Mouse (Mus musculus) midbrain, embryonic 14.5 days (tissue): ENCODE measurements around the gene Tifa. TPM values are rescaled to one million over a fixed set of nuclear protein-coding genes. Genes with fewer than 3 reads are reported as not detected.

ENCODE experiments used
- ATAC-seq: fragments of 200-750 bp; cut with Nextera tagmentation; 2 replicates; pipeline ENCODE4 v1.8.0; 2017; ENCODE audit warnings: moderate number of reproducible peaks, moderate library complexity; ENCODE audit not compliant: low FRiP score, low TSS enrichment
- DNase-seq: peaks from one replicate; pipeline ENCODE4 v3.0.0-alpha.2; 2015
- H3K27ac ChIP-seq: fragments of 300-500 bp; sonication (generic); replicated peaks from 2 replicates; pipeline ENCODE4 v1.5.1; 2014; ENCODE audit warnings: mild to moderate bottlenecking, low read depth, low read length, moderate library complexity
- H3K27me3 ChIP-seq: fragments of 300-500 bp; sonication (generic); 2 replicates; pipeline ENCODE4 v1.6.1; 2014; ENCODE audit warnings: low read length, control low read depth, mixed read lengths; ENCODE audit not compliant: control insufficient read depth, insufficient read depth
- H3K36me3 ChIP-seq: fragments of 300-500 bp; sonication (generic); 2 replicates; pipeline ENCODE4 v1.6.1; 2014; ENCODE audit warnings: low read length, control low read depth; ENCODE audit not compliant: control insufficient read depth, insufficient read depth
- H3K4me1 ChIP-seq: fragments of 300-500 bp; sonication (generic); 2 replicates; pipeline ENCODE4 v1.6.1; 2014; ENCODE audit warnings: mild to moderate bottlenecking, antibody characterized with exemption, low read length, control low read depth; ENCODE audit not compliant: control insufficient read depth, insufficient read depth
- H3K4me2 ChIP-seq: fragments of 300-500 bp; sonication (generic); 2 replicates; pipeline ENCODE4 v1.6.1; 2014; ENCODE audit warnings: mild to moderate bottlenecking, low read length, moderate library complexity
- H3K4me3 ChIP-seq: fragments of 300-500 bp; sonication (generic); replicated peaks from 2 replicates; pipeline ENCODE4 v1.5.1; 2014; ENCODE audit warnings: low read depth, low read length
- H3K9ac ChIP-seq: fragments of 300-500 bp; sonication (generic); replicated peaks from 2 replicates; pipeline ENCODE4 v1.6.1; 2014; ENCODE audit warnings: mild to moderate bottlenecking, low read length, moderate library complexity
- H3K9me3 ChIP-seq: fragments of 300-500 bp; sonication (generic); 2 replicates; pipeline ENCODE4 v1.6.1; 2016; ENCODE audit warnings: low read length, control low read depth, mixed read lengths; ENCODE audit not compliant: control insufficient read depth
- WGBS: fragments of 180-500 bp; shearing (Covaris S2); extraction: QIAGEN DNeasy Blood & Tissue Kit; methylation state at CpG from one replicate; pipeline ENCODE4 v1.1.7; 2014; 5-methylcytosine and 5-hydroxymethylcytosine counted together
- polyA plus RNA-seq: library from polyadenylated mRNA; unstranded; fragments of >200 nt; fragmentation: Nextera tagmentation; extraction: Ambion mirVana; gene quantifications from 2 replicates; pipeline ENCODE4 v1.2.1, GENCODE M21; 2014

Gene Tifa
- polyA plus RNA-seq, 1 experiment from 2014 or later, result 4.7 TPM

DNA sequence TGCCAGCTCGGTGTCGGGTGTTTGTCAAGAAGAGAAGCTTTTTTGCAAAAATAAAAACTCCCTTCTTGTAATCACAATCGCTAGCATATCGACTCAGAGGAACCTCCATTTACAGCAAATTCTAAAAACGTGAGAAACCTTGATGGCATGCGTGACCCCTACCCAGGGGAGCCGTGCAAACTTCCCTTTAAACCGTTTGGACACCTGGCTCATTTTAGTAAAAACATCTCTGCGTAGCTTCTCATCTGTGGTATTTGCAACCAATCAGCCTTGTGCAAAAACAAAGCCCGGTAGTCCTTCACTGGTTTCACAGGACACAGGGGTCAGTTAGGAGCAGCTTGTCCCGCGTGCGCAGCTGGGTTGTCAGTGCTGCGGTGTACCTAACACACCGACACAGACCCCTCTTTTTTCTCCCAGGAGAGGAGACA is 1.5 kb downstream of the Tifa start:
- peaks cover 16% of the 10 kb centered on the region for H3K4me1 ChIP-seq
- no peaks in the 10 kb centered on the region for H3K9me3 ChIP-seq
- ATAC-seq, result no peak
- peaks cover 44% of the 10 kb centered on the region for H3K27me3 ChIP-seq
- H3K27ac ChIP-seq, result no peak overlapping the region
- peak overlapping the region; percentile 32; the same call in 1 of the 2 replicates for H3K9ac ChIP-seq
- WGBS, result 3% methylated on average over 15 of the region's 15 CpGs
- H3K4me3 ChIP-seq, result peak overlapping the region; percentile 48
- H3K4me2 ChIP-seq, result peak overlapping the region; percentile 97
- H3K36me3 ChIP-seq, result no peaks in the 10 kb centered on the region
- peak; percentile 19 for DNase-seq

GRCm38 (mm10) chr3:127791595-127792561 is 2.3 kb downstream of the Tifa start:
- Histone ChIP-seq H3K36me3 (no peaks in the 10 kb centered on the region), H3K4me3 (no peak overlapping the region), H3K4me1 (peaks cover 16% of the 10 kb centered on the region), H3K4me2 (peak overlapping the region; percentile 97), H3K9ac (no peak overlapping the region), H3K9me3 (no peaks in the 10 kb centered on the region), H3K27ac (no peak overlapping the region), H3K27me3 (peaks cover 41% of the 10 kb centered on the region)
- DNase-seq (no peak), ATAC-seq (no peak)
- WGBS, result 67% methylated on average over 4 of the region's 4 CpGs

DNA sequence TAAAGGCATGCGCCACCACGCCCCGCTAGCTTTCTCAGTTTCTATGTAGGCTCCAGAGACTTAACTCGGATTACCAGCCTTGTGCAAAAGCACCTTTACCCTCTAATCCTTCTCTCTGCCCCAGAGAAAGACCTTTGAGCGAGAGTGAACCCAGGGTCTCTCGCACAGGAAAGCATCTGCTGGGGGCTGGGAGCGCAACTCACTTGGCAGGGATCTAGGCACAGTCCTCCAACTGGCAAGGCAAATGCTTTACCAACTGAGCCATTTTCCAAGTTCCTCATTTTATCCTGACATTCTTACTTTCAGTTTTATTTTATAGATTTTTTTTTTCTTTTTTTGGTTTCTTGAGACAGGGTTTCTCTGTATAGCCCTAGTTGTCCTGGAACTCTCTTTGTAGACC is 3.4 kb downstream of the Tifa start:
- Histone ChIP-seq H3K9me3 (no peaks in the 10 kb centered on the region), H3K4me1 (peaks cover 16% of the 10 kb centered on the region), H3K4me2 (no peak overlapping the region), H3K9ac (no peak overlapping the region), H3K27ac (no peak overlapping the region), H3K36me3 (no peaks in the 10 kb centered on the region), H3K27me3 (peaks cover 37% of the 10 kb centered on the region), H3K4me3 (no peak overlapping the region)
- DNase-seq (no peak), ATAC-seq (no peak)
- 72% methylated on average over 7 of the region's 7 CpGs for WGBS

DNA sequence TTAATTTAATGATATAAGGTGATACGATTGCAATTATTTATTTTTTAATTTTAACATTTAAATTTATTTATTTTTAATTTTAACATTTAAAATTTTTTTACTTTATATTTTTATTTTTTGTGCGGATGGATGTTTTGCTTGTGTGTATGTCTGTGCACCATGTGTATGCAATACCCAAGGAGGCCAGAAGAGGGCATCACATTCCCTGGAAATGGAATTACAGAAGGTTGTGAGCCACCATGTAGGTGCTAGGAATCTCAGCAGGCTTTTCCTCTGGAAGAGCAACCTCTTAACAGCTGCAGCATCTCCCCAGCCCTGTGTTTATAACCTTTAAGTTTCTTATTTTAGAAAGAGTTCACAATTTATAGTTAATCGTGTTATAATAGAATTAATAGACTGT is 6.2 kb downstream of the Tifa start:
- ATAC-seq, result no peak
- WGBS, result 96% methylated on average over 3 of the region's 3 CpGs
- H3K27ac ChIP-seq, result no peak overlapping the region
- DNase-seq, result no peak
- peaks cover 5% of the 10 kb centered on the region; the same call in 1 of the 2 replicates for H3K4me1 ChIP-seq
- H3K4me3 ChIP-seq, result no peak overlapping the region
- no peak overlapping the region for H3K4me2 ChIP-seq
- H3K9ac ChIP-seq, result no peak overlapping the region
- H3K36me3 ChIP-seq, result no peaks in the 10 kb centered on the region
- peaks cover 12% of the 10 kb centered on the region; the same call in 1 of the 2 replicates for H3K27me3 ChIP-seq
- H3K9me3 ChIP-seq, result no peaks in the 10 kb centered on the region

GRCm38 (mm10) chr3:127796271-127796670 is 6.7 kb downstream of the Tifa start:
- Histone ChIP-seq H3K4me1 (peaks cover under 1% of the 10 kb centered on the region; the same call in 1 of the 2 replicates), H3K9ac (no peak overlapping the region), H3K27me3 (peaks cover 7% of the 10 kb centered on the region; the same call in 1 of the 2 replicates), H3K4me2 (no peak overlapping the region), H3K9me3 (no peaks in the 10 kb centered on the region), H3K36me3 (no peaks in the 10 kb centered on the region), H3K4me3 (no peak overlapping the region), H3K27ac (no peak overlapping the region)
- WGBS, result 97% methylated on average over 7 of the region's 7 CpGs
- DNase-seq (no peak), ATAC-seq (no peak)

- no peak overlapping the region for H3K27ac ChIP-seq
- H3K9me3 ChIP-seq, result no peaks in the 10 kb centered on the region
- no peak overlapping the region for H3K4me3 ChIP-seq
- H3K4me1 ChIP-seq, result no peaks in the 10 kb centered on the region
- 94% methylated on average over 8 of the region's 8 CpGs for WGBS
- H3K27me3 ChIP-seq, result no peaks in the 10 kb centered on the region
- H3K9ac ChIP-seq, result no peak overlapping the region
- H3K4me2 ChIP-seq, result no peak overlapping the region
- ATAC-seq (no peak), DNase-seq (no peak)
- H3K36me3 ChIP-seq, result peaks cover 8% of the 10 kb centered on the region; the same call in 1 of the 2 replicates
These were observed 11.6 kb downstream of the Tifa start for GRCm38 (mm10) chr3:127801162-127801561.

- no peak for ATAC-seq
- no peaks in the 10 kb centered on the region for H3K27me3 ChIP-seq
- 54% methylated on average over 8 of the region's 8 CpGs for WGBS
- no peak overlapping the region for H3K9ac ChIP-seq
- no peak for DNase-seq
- H3K36me3 ChIP-seq, result peaks cover 19% of the 10 kb centered on the region
- H3K9me3 ChIP-seq, result no peaks in the 10 kb centered on the region
- H3K4me3 ChIP-seq, result no peak overlapping the region
- H3K4me2 ChIP-seq, result no peak overlapping the region
- no peak overlapping the region for H3K27ac ChIP-seq
- no peaks in the 10 kb centered on the region for H3K4me1 ChIP-seq
These were observed 13.2 kb downstream of the Tifa start for GRCm38 (mm10) chr3:127802814-127803213.

- no peak for DNase-seq
These were observed 14.8 kb downstream of the Tifa start for GRCm38 (mm10) chr3:127804439-127804838.

GRCm38 (mm10) chr3:127805071-127805470 is 15.5 kb downstream of the Tifa start:
- no peak for DNase-seq
- no peak for ATAC-seq
- H3K36me3 ChIP-seq, result peaks cover 41% of the 10 kb centered on the region

More at GRCm38 (mm10) chr3:127804439-127804838, 14.8 kb downstream of the Tifa start:
- Histone ChIP-seq H3K9ac (no peak overlapping the region), H3K9me3 (no peaks in the 10 kb centered on the region), H3K4me1 (no peaks in the 10 kb centered on the region), H3K36me3 (peaks cover 35% of the 10 kb centered on the region), H3K27ac (no peak overlapping the region), H3K4me2 (no peak overlapping the region), H3K4me3 (no peak overlapping the region), H3K27me3 (no peaks in the 10 kb centered on the region)
- ATAC-seq, result no peak
- WGBS, result 81% methylated on average over 4 of the region's 4 CpGs

More at GRCm38 (mm10) chr3:127805071-127805470, 15.5 kb downstream of the Tifa start:
- no peaks in the 10 kb centered on the region for H3K4me1 ChIP-seq
- no peaks in the 10 kb centered on the region for H3K9me3 ChIP-seq
- H3K9ac ChIP-seq, result no peak overlapping the region
- no peak overlapping the region for H3K4me3 ChIP-seq
- WGBS, result 61% methylated on average over 12 of the region's 12 CpGs
- H3K27me3 ChIP-seq, result no peaks in the 10 kb centered on the region
- H3K27ac ChIP-seq, result no peak overlapping the region
- no peak overlapping the region for H3K4me2 ChIP-seq
